Mouse (Mus musculus) heart, postnatal 14 days (tissue): ENCODE measurements at regions not wholly inside any gene's neighbourhood (a gene's known extent, or its start where the extent isn't known, plus 50 kb on each side); places are given as distances from the start of the nearest gene placed in this dataset.

Experiments
- DNase-seq, 2 experiments: peaks; one replicate each; pipeline ENCODE4 v3.0.0; 2021 to 2022
- intact Hi-C: fragments of 180-260 bp; cut with DNase I; formaldehyde crosslinking; loops from one replicate; pipeline ENCODE4 v1.15.1; 2025

GRCm38 (mm10) chr2:148560013-148560773 lies 112.2 kb upstream of the Nxt1 start:
- intact Hi-C loops, result no loop called here
- no peak for DNase-seq

- intact Hi-C loops, result no loop called here
- DNase-seq, result no peak
Measured at GRCm38 (mm10) chr2:148559376-148559775, 113.0 kb upstream of the Nxt1 start.

- intact Hi-C loops, result no loop called here
- no peak for DNase-seq
Measured at GRCm38 (mm10) chr2:148558365-148558764, 114.0 kb upstream of the Nxt1 start.

GRCm38 (mm10) chr2:148551207-148551606 lies 107.8 kb upstream of the Cd93 start:
- DNase-seq, result no peak
- intact Hi-C loops, result no loop called here

- DNase-seq, result no peak
- intact Hi-C loops, result no loop called here
Measured at GRCm38 (mm10) chr2:148549618-148550017, 106.3 kb upstream of the Cd93 start.

- intact Hi-C loops, result no loop called here
- no peak for DNase-seq
Measured at GRCm38 (mm10) chr2:148542340-148542739, 99.0 kb upstream of the Cd93 start.

GRCm38 (mm10) chr2:148537914-148538510 lies 94.6 kb upstream of the Cd93 start:
- no peak for DNase-seq
- intact Hi-C loops, result loop anchor here (2.0 to 5.0 kb wide), 2 partner anchors 37 to 131 kb away; partner anchors contain the start of gene Thbd

- no peak for DNase-seq
- intact Hi-C loops, result loop anchor here (2.0 to 5.0 kb wide), 2 partner anchors 38 to 130 kb away; partner anchors contain the start of gene Thbd
Measured at GRCm38 (mm10) chr2:148537251-148537650, 93.9 kb upstream of the Cd93 start.

- DNase-seq, result no peak
- intact Hi-C loops, result loop anchor here (2.0 to 5.0 kb wide), 2 partner anchors 38 to 129 kb away; partner anchors contain the start of gene Thbd
Measured at GRCm38 (mm10) chr2:148536608-148537007, 93.2 kb upstream of the Cd93 start.

GRCm38 (mm10) chr2:148535562-148536180 lies 92.3 kb upstream of the Cd93 start:
- peak; percentile 58 to 59 for DNase-seq
- intact Hi-C loops, result loop anchor here (2.0 to 5.0 kb wide), 2 partner anchors 39 to 128 kb away; partner anchors contain the start of gene Thbd

- no peak for DNase-seq
- intact Hi-C loops, result loop anchor here (5.0 kb wide), 1 partner anchor 60 kb away; no protein-coding TSS in a partner anchor
Measured at GRCm38 (mm10) chr2:148532051-148532450, 88.7 kb upstream of the Cd93 start.

- no peak for DNase-seq
- intact Hi-C loops, result loop anchor here (5.0 kb wide), 1 partner anchor 58 kb away; no protein-coding TSS in a partner anchor
Measured at GRCm38 (mm10) chr2:148530546-148530945, 87.2 kb upstream of the Cd93 start.

- intact Hi-C loops, result loop anchor here (5.0 kb wide), 1 partner anchor 58 kb away; no protein-coding TSS in a partner anchor
- no peak for DNase-seq
Measured at GRCm38 (mm10) chr2:148529900-148530299, 86.5 kb upstream of the Cd93 start.

- no peak for DNase-seq
- intact Hi-C loops, result no loop called here
Measured at GRCm38 (mm10) chr2:148527755-148528154, 84.4 kb upstream of the Cd93 start.

GRCm38 (mm10) chr2:148525496-148525895 lies 82.1 kb upstream of the Cd93 start:
- no peak for DNase-seq
- intact Hi-C loops, result no loop called here

- intact Hi-C loops, result loop anchor here (5.0 kb wide), 1 partner anchor 81 kb away; the partner anchor contains the start of gene Cd93
- no peak for DNase-seq
Measured at GRCm38 (mm10) chr2:148523401-148523800, 80.0 kb upstream of the Cd93 start.

GRCm38 (mm10) chr2:148522936-148523335 lies 79.6 kb upstream of the Cd93 start:
- intact Hi-C loops, result loop anchor here (5.0 kb wide), 1 partner anchor 81 kb away; the partner anchor contains the start of gene Cd93
- no peak for DNase-seq

- intact Hi-C loops, result loop anchor here (5.0 kb wide), 1 partner anchor 80 kb away; the partner anchor contains the start of gene Cd93
- DNase-seq, result peak in 1 of 2 experiments; percentile 26
Measured at GRCm38 (mm10) chr2:148521966-148522575, 78.7 kb upstream of the Cd93 start.

- intact Hi-C loops, result loop anchor here (5.0 kb wide), 1 partner anchor 78 kb away; the partner anchor contains the start of gene Cd93
- DNase-seq, result no peak
Measured at GRCm38 (mm10) chr2:148520291-148520690, 76.9 kb upstream of the Cd93 start.

GRCm38 (mm10) chr2:148519689-148520290 lies 76.4 kb upstream of the Cd93 start:
- intact Hi-C loops, result loop anchor here (5.0 kb wide), 1 partner anchor 77 kb away; the partner anchor contains the start of gene Cd93
- DNase-seq, result no peak
